Mouse (Mus musculus) small intestine, adult 2 months (tissue): ENCODE results near the gene Rhobtb3.

Experiments
- CTCF ChIP-seq: fragments of 200-500 bp; IDR thresholded peaks from 2 replicates; pipeline ENCODE4 v1.5.1; 2012; ENCODE audit warnings: low read depth, mild to moderate bottlenecking, control low read depth, inconsistent platforms, low read length, moderate library complexity, mixed read lengths; ENCODE audit not compliant: insufficient replicate concordance, insufficient read length; ENCODE audit errors: extremely low read depth
- POLR2A ChIP-seq: fragments of 200-500 bp; IDR thresholded peaks from 2 replicates; pipeline ENCODE4 v1.6.1; 2012; ENCODE audit warnings: low read depth, mild to moderate bottlenecking, control low read depth, inconsistent platforms, low read length, moderate library complexity

DNA sequence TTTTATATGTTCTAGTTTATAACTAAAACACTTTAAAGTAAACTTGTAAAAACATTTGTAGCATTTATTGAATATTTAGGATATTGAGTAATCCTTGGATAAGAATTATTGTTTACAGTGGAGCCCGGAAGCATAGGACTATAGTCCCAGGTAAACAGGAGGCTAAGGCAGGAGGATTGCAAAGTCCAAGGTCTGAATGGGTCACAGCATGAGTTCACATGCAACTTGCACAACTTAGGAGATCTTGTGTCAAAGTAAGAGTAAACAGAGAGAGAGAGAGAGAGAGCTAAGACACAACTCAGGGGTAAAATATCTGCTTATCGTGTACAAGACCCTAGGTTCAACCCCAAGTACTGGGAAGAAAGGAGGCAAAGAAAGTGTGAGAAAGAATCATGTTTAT lies 32.9 kb upstream of the Rhobtb3 start:
- TF ChIP-seq CTCF (no peak), POLR2A (no peak)
